Mouse (Mus musculus): Measurements from ENCODE around the gene Hist1h2ab. TPM values are rescaled to one million over a fixed set of nuclear protein-coding genes. Genes with fewer than 3 reads are reported as not detected.
"Not testable (repeated sequence)": the region's sequence is repeated elsewhere in the genome, so short reads cannot be mapped to it uniquely, and the experiment has no call there.

The Hist1h2ab gene
- polyA plus RNA-seq, 1 experiment from 2014 or later, result 20.0 TPM

DNA sequence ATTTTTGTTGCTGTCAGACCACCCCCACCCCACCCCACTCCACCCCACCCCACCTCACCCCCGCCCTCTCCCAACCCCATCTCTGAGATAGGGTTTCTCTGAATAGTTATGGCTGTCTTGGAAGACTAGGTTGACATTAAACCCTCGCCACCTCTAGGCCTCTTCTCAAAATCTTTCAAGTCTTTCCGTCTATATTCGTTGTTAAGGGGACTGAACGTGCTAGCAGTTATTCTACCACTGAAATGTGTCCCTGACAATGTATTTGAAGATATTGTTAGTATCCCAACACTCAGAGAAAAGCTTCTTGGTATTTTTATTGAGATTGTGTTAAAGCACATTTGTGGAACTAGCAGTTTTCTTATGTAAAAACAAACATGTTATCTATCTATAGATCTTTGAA, 10.0 kb upstream of the Hist1h2ab start:
- WGBS, result 54% methylated on average over 5 of the region's 5 CpGs
- Histone ChIP-seq H3K4me2 (ENCODE audit: low read depth, low read length) (peak overlapping the region; percentile 95), H3K27me3 (ENCODE audit: control insufficient read depth, insufficient read depth, low read length) (no peaks in the 10 kb centered on the region), H3K9ac (ENCODE audit: low read length) (no peak overlapping the region), H3K36me3 (ENCODE audit: control insufficient read depth, insufficient read depth) (no peaks in the 10 kb centered on the region), H3K9me3 (replicated peaks; ENCODE audit: control insufficient read depth, low read length) (no peaks in the 10 kb centered on the region), H3K27ac (ENCODE audit: low read length) (peak overlapping the region; percentile 39), H3K4me1 (ENCODE audit: control insufficient read depth, insufficient read depth, low read length) (peaks cover 18% of the 10 kb centered on the region), H3K4me3 (ENCODE audit: low read length) (no peak overlapping the region)
- no peak for ATAC-seq (replicated peaks; ENCODE audit: extremely low read depth, insufficient read depth, low FRiP score)

DNA sequence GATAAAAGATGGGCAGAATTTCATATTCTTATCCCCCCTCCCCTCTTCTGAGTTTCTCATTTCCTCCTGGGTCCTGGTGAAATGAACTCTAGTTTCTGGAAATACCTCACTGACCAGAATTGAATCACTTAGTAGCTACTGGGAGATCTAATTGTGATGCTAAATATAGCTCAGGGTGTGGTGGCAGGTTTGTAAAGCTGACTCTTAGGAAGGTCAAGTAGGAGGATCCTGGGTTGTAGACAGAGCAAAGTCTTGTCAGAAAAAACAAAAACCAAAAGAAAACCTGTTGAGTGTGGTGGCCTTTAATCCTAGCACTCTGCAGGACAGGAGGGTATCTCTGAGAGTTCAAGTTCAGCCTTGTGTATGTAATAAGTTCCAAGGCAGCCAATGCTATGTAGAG, 8.9 kb upstream of the Hist1h2ab start:
- Histone ChIP-seq H3K27ac (ENCODE audit: low read length) (peak overlapping the region; percentile 42; the same call in 1 of the 2 replicates), H3K27me3 (ENCODE audit: control insufficient read depth, insufficient read depth, low read length) (no peaks in the 10 kb centered on the region), H3K4me2 (ENCODE audit: low read depth, low read length) (no peak overlapping the region), H3K36me3 (ENCODE audit: control insufficient read depth, insufficient read depth) (no peaks in the 10 kb centered on the region), H3K9me3 (replicated peaks; ENCODE audit: control insufficient read depth, low read length) (no peaks in the 10 kb centered on the region), H3K9ac (ENCODE audit: low read length) (no peak overlapping the region), H3K4me3 (ENCODE audit: low read length) (no peak overlapping the region), H3K4me1 (ENCODE audit: control insufficient read depth, insufficient read depth, low read length) (peaks cover 18% of the 10 kb centered on the region)
- ATAC-seq (replicated peaks; ENCODE audit: extremely low read depth, insufficient read depth, low FRiP score), result no peak

DNA sequence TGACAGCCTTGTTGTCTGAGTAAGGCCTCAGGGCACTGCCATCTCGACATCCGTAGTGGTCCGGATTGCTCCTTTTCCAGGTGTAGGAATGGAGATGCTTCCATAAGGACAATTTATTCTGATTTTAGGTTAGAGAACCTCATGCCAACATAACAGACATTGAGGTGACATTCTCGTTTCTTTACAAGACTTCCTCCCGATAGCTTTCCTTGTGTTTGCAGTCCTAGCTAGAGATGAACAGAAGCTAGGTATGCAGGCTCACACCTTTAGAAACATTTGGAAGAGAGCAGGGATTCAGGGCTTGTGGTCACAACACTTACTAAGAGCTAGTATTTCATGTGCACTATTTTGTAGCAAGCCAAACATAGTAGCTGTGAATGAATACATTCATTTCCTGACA, 7.7 kb upstream of the Hist1h2ab start:
- Histone ChIP-seq H3K9ac (ENCODE audit: low read length) (no peak overlapping the region), H3K9me3 (replicated peaks; ENCODE audit: control insufficient read depth, low read length) (no peaks in the 10 kb centered on the region), H3K36me3 (ENCODE audit: control insufficient read depth, insufficient read depth) (no peaks in the 10 kb centered on the region), H3K4me3 (ENCODE audit: low read length) (no peak overlapping the region), H3K4me2 (ENCODE audit: low read depth, low read length) (no peak overlapping the region), H3K27ac (ENCODE audit: low read length) (no peak overlapping the region), H3K27me3 (ENCODE audit: control insufficient read depth, insufficient read depth, low read length) (no peaks in the 10 kb centered on the region), H3K4me1 (ENCODE audit: control insufficient read depth, insufficient read depth, low read length) (peaks cover 25% of the 10 kb centered on the region)
- ATAC-seq (replicated peaks; ENCODE audit: extremely low read depth, insufficient read depth, low FRiP score), result no peak
- WGBS, result 85% methylated on average over 5 of the region's 5 CpGs

DNA sequence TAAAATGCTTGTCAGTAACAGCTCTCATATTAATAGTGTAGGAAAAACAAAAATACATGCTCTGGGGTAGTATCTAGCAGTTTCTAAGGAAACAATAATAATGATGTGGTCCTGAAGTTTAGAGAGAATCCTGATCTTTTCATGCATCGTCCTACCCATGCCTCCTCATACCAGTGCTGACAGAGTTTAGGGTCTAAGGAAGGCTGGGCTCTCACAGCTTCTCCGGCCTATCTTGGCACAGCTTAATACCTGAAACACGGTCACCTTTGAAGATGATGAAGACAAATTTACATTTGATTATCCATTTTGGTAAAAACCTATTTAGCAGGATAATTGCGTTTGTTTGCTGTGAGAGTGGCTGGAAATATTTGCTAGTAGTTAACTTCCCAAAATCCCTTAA, 7.0 kb upstream of the Hist1h2ab start:
- H3K27me3 ChIP-seq (ENCODE audit: control insufficient read depth, insufficient read depth, low read length), result no peaks in the 10 kb centered on the region
- H3K4me2 ChIP-seq (ENCODE audit: low read depth, low read length), result peak overlapping the region; percentile 77; the same call in 1 of the 2 replicates
- H3K4me1 ChIP-seq (ENCODE audit: control insufficient read depth, insufficient read depth, low read length), result peaks cover 27% of the 10 kb centered on the region
- H3K9me3 ChIP-seq (replicated peaks; ENCODE audit: control insufficient read depth, low read length), result no peaks in the 10 kb centered on the region
- no peak for ATAC-seq (replicated peaks; ENCODE audit: extremely low read depth, insufficient read depth, low FRiP score)
- no peaks in the 10 kb centered on the region for H3K36me3 ChIP-seq (ENCODE audit: control insufficient read depth, insufficient read depth)
- WGBS, result 40% methylated on average over 4 of the region's 4 CpGs
- peak overlapping the region; percentile 56 for H3K4me3 ChIP-seq (ENCODE audit: low read length)
- H3K27ac ChIP-seq (ENCODE audit: low read length), result peak overlapping the region; percentile 59
- H3K9ac ChIP-seq (ENCODE audit: low read length), result no peak overlapping the region

DNA sequence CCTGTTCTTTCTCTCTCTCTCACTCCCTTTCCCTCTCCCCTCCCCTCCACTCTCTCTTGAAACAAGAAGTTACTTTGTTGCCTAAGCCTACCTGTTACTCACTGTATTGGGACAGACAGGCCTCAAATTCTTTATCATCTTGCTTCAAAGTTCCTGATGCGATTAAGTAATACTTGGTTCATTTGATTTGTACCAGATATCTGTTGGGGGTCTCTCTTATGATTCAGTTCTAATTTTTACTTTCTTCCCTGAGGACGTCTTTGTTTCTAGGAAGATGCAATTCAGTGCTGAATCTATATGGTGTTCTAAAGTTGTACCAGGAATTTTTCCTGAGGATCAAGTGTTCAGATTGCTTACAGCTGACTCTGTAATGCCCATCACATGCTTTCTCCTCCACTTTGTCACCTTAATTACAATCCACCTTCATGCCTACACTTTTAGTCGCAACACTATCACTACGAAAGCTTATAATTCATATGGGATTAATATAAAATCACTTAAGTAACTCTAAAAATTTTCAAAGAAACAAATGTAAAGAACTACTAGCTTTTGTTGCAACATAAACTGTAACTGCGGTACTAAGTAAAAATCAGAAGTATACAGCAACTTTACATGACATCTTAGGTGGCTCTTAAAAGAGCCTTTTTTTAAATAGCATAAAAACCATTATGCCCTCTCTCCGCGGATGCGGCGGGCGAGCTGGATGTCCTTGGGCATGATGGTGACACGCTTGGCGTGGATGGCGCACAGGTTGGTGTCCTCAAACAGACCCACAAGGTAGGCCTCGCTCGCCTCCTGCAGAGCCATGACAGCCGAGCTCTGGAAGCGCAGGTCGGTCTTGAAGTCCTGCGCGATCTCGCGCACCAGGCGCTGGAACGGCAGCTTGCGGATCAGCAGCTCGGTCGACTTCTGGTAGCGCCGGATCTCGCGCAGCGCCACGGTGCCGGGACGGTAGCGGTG, 6.2 kb upstream of the Hist1h2ab start:
- Histone ChIP-seq H3K9me3 (replicated peaks; ENCODE audit: control insufficient read depth, low read length) (no peaks in the 10 kb centered on the region), H3K4me1 (ENCODE audit: control insufficient read depth, insufficient read depth, low read length) (peaks cover 27% of the 10 kb centered on the region), H3K27ac (ENCODE audit: low read length) (peak overlapping the region; percentile 67), H3K4me3 (ENCODE audit: low read length) (peak overlapping the region; percentile 56), H3K27me3 (ENCODE audit: control insufficient read depth, insufficient read depth, low read length) (no peaks in the 10 kb centered on the region), H3K36me3 (ENCODE audit: control insufficient read depth, insufficient read depth) (no peaks in the 10 kb centered on the region), H3K9ac (ENCODE audit: low read length) (peak overlapping the region; percentile 72), H3K4me2 (ENCODE audit: low read depth, low read length) (peak overlapping the region; percentile 77)
- no peak for ATAC-seq (replicated peaks; ENCODE audit: extremely low read depth, insufficient read depth, low FRiP score)
- WGBS, result 4% methylated on average over 19 of the region's 36 CpGs

DNA sequence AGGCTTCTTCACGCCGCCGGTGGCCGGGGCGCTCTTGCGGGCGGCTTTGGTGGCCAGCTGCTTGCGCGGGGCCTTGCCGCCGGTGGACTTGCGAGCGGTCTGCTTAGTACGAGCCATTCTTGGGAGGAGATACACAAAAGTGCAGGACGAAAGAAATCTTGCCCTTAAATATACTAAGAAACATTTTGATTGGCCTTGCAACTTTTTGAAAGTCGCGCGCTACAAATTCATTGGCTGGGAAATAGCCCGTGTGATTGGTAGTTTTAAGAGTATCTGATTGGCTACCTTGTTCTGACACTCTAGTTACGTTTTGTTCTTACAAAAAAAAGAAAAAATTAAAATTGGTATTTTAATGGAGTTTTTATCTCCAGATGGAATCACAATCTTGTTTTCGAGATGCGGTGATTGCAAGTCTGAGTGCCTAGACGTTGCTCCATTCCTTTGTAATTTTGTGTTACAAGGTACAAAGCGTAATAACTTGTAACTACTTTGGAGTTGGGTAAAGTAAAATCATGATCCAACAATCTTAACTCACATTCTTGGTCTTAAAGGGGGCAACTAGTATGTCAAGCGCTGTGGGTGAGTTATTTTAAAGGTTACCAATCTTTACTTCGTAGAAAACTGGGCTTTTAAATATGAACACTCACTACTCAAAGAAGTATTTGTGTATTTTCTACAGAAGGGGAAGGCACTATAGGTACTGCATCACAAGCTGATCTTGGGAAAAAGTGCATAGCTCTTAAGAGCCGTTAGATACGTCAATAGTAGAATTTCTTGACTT, 5.4 kb upstream of the Hist1h2ab start, which contains the start of gene Hist1h3c:
Gene Hist1h3c (minus strand): TSS at position 222 of the 781 bp plus-strand sequence.
- Histone ChIP-seq H3K9ac (ENCODE audit: low read length) (peak within 1 kb of the TSS; percentile 77), H3K4me1 (ENCODE audit: control insufficient read depth, insufficient read depth, low read length) (peaks cover 23% of the 10 kb centered on the region), H3K27me3 (ENCODE audit: control insufficient read depth, insufficient read depth, low read length) (no peaks in the 10 kb centered on the region), H3K36me3 (ENCODE audit: control insufficient read depth, insufficient read depth) (no peaks in the 10 kb centered on the region), H3K4me3 (ENCODE audit: low read length) (peak within 1 kb of the TSS; percentile 56), H3K4me2 (ENCODE audit: low read depth, low read length) (peak within 1 kb of the TSS; percentile 77), H3K27ac (ENCODE audit: low read length) (peak within 1 kb of the TSS; percentile 99), H3K9me3 (replicated peaks; ENCODE audit: control insufficient read depth, low read length) (no peaks in the 10 kb centered on the region)
- ATAC-seq (replicated peaks; ENCODE audit: extremely low read depth, insufficient read depth, low FRiP score), result peak; percentile 52
- WGBS, result under 1% methylated on average over 28 of the region's 28 CpGs

DNA sequence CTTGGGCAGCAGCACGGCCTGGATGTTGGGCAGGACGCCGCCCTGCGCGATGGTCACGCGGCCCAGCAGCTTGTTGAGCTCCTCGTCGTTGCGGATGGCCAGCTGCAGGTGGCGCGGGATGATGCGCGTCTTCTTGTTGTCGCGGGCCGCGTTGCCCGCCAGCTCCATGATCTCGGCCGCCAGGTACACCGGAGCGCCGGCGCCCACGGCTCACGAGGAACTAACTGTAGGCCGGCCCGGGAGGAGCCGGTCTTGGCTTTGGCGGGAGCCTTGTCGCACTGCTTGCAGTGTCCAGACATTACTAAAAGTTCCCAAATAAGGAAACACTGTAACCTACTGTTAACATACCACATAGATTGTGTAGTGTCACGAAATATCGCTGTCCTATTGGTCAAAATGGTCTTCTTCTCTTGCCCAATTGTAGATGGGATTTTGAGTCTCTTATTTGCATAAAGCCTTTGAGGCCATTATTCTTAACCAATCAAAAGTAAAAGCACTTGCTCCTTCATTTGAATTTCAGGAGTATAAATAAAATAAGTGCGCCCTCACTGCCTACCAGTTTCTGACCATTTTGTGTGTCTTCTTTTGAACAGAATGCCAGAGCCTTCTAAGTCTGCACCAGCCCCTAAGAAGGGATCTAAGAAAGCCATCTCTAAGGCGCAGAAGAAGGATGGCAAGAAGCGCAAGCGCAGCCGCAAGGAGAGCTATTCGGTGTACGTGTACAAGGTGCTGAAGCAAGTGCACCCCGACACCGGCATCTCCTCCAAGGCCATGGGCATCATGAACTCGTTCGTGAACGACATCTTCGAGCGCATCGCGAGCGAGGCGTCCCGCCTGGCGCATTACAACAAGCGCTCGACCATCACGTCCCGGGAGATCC, 4.5 kb upstream of the Hist1h2ab start, which contains the start of gene Hist1h2bb:
Gene Hist1h2bb (plus strand): TSS at position 534 of the 880 bp plus-strand sequence.
- peak within 1 kb of the TSS; percentile 77 for H3K9ac ChIP-seq (ENCODE audit: low read length)
- peak within 1 kb of the TSS; percentile 77 for H3K4me2 ChIP-seq (ENCODE audit: low read depth, low read length)
- H3K27ac ChIP-seq (ENCODE audit: low read length), result peak within 1 kb of the TSS; percentile 99
- H3K36me3 ChIP-seq (ENCODE audit: control insufficient read depth, insufficient read depth); H3K9me3 ChIP-seq (replicated peaks; ENCODE audit: control insufficient read depth, low read length); H3K27me3 ChIP-seq (ENCODE audit: control insufficient read depth, insufficient read depth, low read length): not testable (repeated sequence)
- ATAC-seq (replicated peaks; ENCODE audit: extremely low read depth, insufficient read depth, low FRiP score), result peak; percentile 91
- peaks cover 19% of the 10 kb centered on the region for H3K4me1 ChIP-seq (ENCODE audit: control insufficient read depth, insufficient read depth, low read length)
- peak within 1 kb of the TSS; percentile 56 for H3K4me3 ChIP-seq (ENCODE audit: low read length)
- 1% methylated on average over 36 of the region's 58 CpGs for WGBS

DNA sequence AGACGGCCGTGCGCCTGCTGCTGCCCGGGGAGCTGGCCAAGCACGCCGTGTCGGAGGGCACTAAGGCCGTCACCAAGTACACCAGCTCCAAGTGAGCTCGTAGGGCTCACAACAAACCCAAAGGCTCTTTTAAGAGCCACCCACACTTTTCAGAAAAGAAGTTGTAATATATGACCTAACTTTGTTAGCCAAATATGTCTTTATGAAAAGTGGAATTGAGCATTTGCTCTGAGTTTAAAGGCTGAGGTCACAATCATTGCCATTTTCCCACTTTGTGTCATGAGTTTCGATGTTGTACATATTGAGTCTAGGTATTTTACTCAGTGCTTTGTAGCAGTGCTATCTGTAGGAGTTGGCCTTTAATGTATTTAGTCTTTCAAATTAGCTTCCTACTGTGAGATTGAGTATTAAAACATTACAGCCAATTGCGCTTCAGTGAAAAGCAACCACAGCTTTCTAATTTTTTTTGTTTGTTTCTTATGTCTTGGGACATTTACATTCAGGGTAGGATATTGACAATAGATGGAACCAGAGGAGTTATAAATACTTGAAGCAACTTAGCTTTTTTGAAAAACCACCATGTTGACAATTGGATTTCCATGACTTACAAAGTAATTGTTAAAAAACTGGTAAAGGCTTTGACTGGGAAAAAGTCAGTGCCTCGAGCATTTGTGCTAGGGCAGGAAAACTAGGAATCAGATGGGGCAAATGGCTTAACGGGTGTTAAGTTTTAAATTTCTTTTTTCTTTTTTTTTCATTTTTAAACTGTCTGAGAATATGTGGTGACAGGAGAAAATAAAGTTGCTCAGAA, 3.6 kb upstream of the Hist1h2ab start:
- ATAC-seq (replicated peaks; ENCODE audit: extremely low read depth, insufficient read depth, low FRiP score), result peak; percentile 8; the same call in 1 of the 2 replicates
- H3K27ac ChIP-seq (ENCODE audit: low read length), result peak overlapping the region; percentile 99
- H3K4me3 ChIP-seq (ENCODE audit: low read length), result peak overlapping the region; percentile 56
- WGBS, result 8% methylated on average over 10 of the region's 13 CpGs
- H3K27me3 ChIP-seq (ENCODE audit: control insufficient read depth, insufficient read depth, low read length), result no peaks in the 10 kb centered on the region
- peaks cover 14% of the 10 kb centered on the region for H3K4me1 ChIP-seq (ENCODE audit: control insufficient read depth, insufficient read depth, low read length)
- peak overlapping the region; percentile 77 for H3K4me2 ChIP-seq (ENCODE audit: low read depth, low read length)
- H3K9ac ChIP-seq (ENCODE audit: low read length), result peak overlapping the region; percentile 71
- no peaks in the 10 kb centered on the region for H3K36me3 ChIP-seq (ENCODE audit: control insufficient read depth, insufficient read depth)
- no peaks in the 10 kb centered on the region for H3K9me3 ChIP-seq (replicated peaks; ENCODE audit: control insufficient read depth, low read length)

All from heart, embryonic 16.5 days (tissue).